Mouse (Mus musculus) kidney, adult 9 months (tissue): ENCODE data around the gene Dpm3.
"Not testable (repeated sequence)": the region's sequence is repeated elsewhere in the genome, so short reads cannot be mapped to it uniquely, and the experiment has no call there.

Experiments
- DNase-seq: peaks from one replicate; pipeline ENCODE4 v3.0.0; 2022

Dpm3 gene

GRCm38 (mm10) chr3:89259076-89259475, at the start of gene Dpm3:
Gene Dpm3 (plus strand): TSS chr3:89259358.
- DNase-seq, result no peak

GRCm38 (mm10) chr3:89209731-89210130, 49.4 kb upstream of the Dpm3 start:
- DNase-seq, result no peak

- DNase-seq, result no peak
Observed at GRCm38 (mm10) chr3:89210162-89210561, 49.0 kb upstream of the Dpm3 start.

GRCm38 (mm10) chr3:89210731-89211130, 48.4 kb upstream of the Dpm3 start:
- DNase-seq, result peak; percentile 49

- peak; percentile 91 for DNase-seq
Observed at GRCm38 (mm10) chr3:89213803-89214530, 45.2 kb upstream of the Dpm3 start.

- no peak for DNase-seq
Observed at GRCm38 (mm10) chr3:89214681-89215411, 44.3 kb upstream of the Dpm3 start, which contains the start of gene Thbs3. Gene Thbs3 (plus strand): TSS chr3:89215180.

GRCm38 (mm10) chr3:89215853-89216252, 43.3 kb upstream of the Dpm3 start:
- peak; percentile 90 for DNase-seq

GRCm38 (mm10) chr3:89216407-89216806, 42.8 kb upstream of the Dpm3 start:
- DNase-seq, result not testable (repeated sequence)

- DNase-seq, result no peak
Observed at GRCm38 (mm10) chr3:89218271-89218670, 40.9 kb upstream of the Dpm3 start.

- no peak for DNase-seq
Observed at GRCm38 (mm10) chr3:89219546-89219945, 39.6 kb upstream of the Dpm3 start.

- DNase-seq, result no peak
Observed at GRCm38 (mm10) chr3:89221167-89221566, 38.0 kb upstream of the Dpm3 start.

- no peak for DNase-seq
Observed at GRCm38 (mm10) chr3:89224796-89225195, 34.4 kb upstream of the Dpm3 start.

- no peak for DNase-seq
Observed at GRCm38 (mm10) chr3:89225321-89225815, 33.8 kb upstream of the Dpm3 start.

GRCm38 (mm10) chr3:89225918-89226317, 33.2 kb upstream of the Dpm3 start:
- DNase-seq, result no peak

- no peak for DNase-seq
Observed at GRCm38 (mm10) chr3:89226361-89226760, 32.8 kb upstream of the Dpm3 start.

- DNase-seq, result no peak
Observed at GRCm38 (mm10) chr3:89226900-89227299, 32.3 kb upstream of the Dpm3 start, which contains the start of gene Mtx1. Gene Mtx1 (minus strand): TSS chr3:89227088.

- DNase-seq, result peak; percentile 87
Observed at GRCm38 (mm10) chr3:89227307-89228179, 31.6 kb upstream of the Dpm3 start.

GRCm38 (mm10) chr3:89228180-89228549, 31.0 kb upstream of the Dpm3 start:
- peak; percentile 96 for DNase-seq

GRCm38 (mm10) chr3:89228836-89229235, 30.3 kb upstream of the Dpm3 start, which contains the start of gene Muc1:
Gene Muc1 (plus strand): TSS chr3:89229057.
- no peak for DNase-seq

- no peak for DNase-seq
Observed at GRCm38 (mm10) chr3:89229276-89229675, 29.9 kb upstream of the Dpm3 start.

- DNase-seq, result no peak
Observed at GRCm38 (mm10) chr3:89230561-89230960, 28.6 kb upstream of the Dpm3 start.

- no peak for DNase-seq
Observed at GRCm38 (mm10) chr3:89231345-89231744, 27.8 kb upstream of the Dpm3 start.

- no peak for DNase-seq
Observed at GRCm38 (mm10) chr3:89231772-89232275, 27.3 kb upstream of the Dpm3 start.
